ENCODE assay signal across 9 mouse cellular contexts in the genomic region with DNA sequence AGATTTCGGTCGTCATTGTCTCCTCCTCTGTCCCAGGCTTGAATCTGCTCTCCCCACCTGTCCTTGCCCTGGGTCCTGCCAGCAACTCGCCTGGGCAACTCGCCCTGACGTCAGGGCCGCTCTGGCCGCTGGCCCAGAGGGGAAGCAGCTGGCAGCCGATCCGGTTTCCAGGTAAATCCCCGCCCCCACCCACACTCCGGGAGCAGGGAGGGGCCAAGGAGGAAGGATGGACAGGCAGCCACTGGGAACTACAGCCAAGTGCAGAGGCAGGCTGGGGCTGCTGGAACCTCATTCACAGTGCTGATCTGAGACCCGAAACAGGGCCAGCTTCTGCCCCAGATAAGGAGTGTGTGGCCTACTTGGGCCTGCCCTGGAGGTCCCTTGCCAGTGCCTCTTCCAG. TPM values are rescaled to one million over a fixed set of nuclear protein-coding genes. Genes with fewer than 3 reads are reported as not detected.
DNase-seq lines count a peak whose midpoint lies in the region; ATAC-seq and TF ChIP-seq lines count a peak whose summit lies in the region.
"Had no signal": no experiment of that assay in that cellular context is flagged by ENCODE, and none has a peak within 500 bp of the region (broad histone marks: within the 10 kb centered on the region; RNA-seq: fewer than 3 reads in every experiment).

No protein-coding gene starts in this region.

- DNase-seq in midbrain, postnatal 0 days (ENCODE audit: low spot score): no peak
- no peak for DNase-seq in heart, embryonic 10.5 days (ENCODE audit: low spot score)
- DNase-seq in kidney, postnatal 10 days: peak; percentile 90
- peak; percentile 62 for DNase-seq in ovary, adult 18-20 months (ENCODE audit: low spot score)
- no peak for DNase-seq in left cerebral cortex, postnatal 4 days
- no peak for DNase-seq in right cerebral cortex, postnatal 14 days
- DNase-seq in thymus, postnatal 10 days (ENCODE audit: low spot score in 2 of 2): no peak

- no peak for ATAC-seq in midbrain, embryonic 13.5 days
- no peak for ATAC-seq in midbrain, postnatal 0 days (ENCODE audit: low FRiP score)

- WGBS in midbrain, embryonic 13.5 days: 12% methylated on average over 12 of the region's 12 CpGs
- 14% methylated on average over 11 of the region's 12 CpGs for WGBS in midbrain, postnatal 0 days
- WGBS in heart, embryonic 10.5 days: 7% methylated on average over 12 of the region's 12 CpGs

- no peak overlapping the region for H3K4me2 ChIP-seq in midbrain, embryonic 13.5 days (replicated peaks)
- H3K4me2 ChIP-seq in midbrain, postnatal 0 days (ENCODE audit: low read depth, low read length, poor library complexity, severe bottlenecking): no peak overlapping the region

- peaks cover 13% of the 10 kb centered on the region for H3K27me3 ChIP-seq in midbrain, embryonic 13.5 days
- no peaks in the 10 kb centered on the region for H3K27me3 ChIP-seq in midbrain, postnatal 0 days (ENCODE audit: insufficient read depth, low read length)
- peaks cover 29% of the 10 kb centered on the region for H3K27me3 ChIP-seq in heart, embryonic 10.5 days (ENCODE audit: insufficient read depth, poor library complexity, severe bottlenecking)

- 0 out of 2 replicates have a peak overlapping the region, but pooled peaks have one; percentile 4 for H3K9ac ChIP-seq in midbrain, embryonic 13.5 days (replicated peaks)
- no peak overlapping the region for H3K9ac ChIP-seq in midbrain, postnatal 0 days (replicated peaks; ENCODE audit: low read length, poor library complexity, severe bottlenecking)
- H3K9ac ChIP-seq: liver, embryonic 14.5 days had no signal

- no peak for TF ChIP-seq CTCF in midbrain, postnatal 0 days (IDR thresholded peaks at IDR 0.05)

- no peak overlapping the region for H3K27ac ChIP-seq in midbrain, embryonic 13.5 days
- no peak overlapping the region for H3K27ac ChIP-seq in midbrain, postnatal 0 days (ENCODE audit: low read depth, low read length)
- H3K27ac ChIP-seq in heart, embryonic 10.5 days: no peak overlapping the region
- H3K27ac ChIP-seq: liver, embryonic 14.5 days had no signal

- H3K4me3 ChIP-seq in midbrain, embryonic 13.5 days (replicated peaks): no peak overlapping the region
- no peak overlapping the region for H3K4me3 ChIP-seq in midbrain, postnatal 0 days (ENCODE audit: low read depth, low read length)
- peak overlapping the region; percentile 36 for H3K4me3 ChIP-seq in heart, embryonic 10.5 days

- intact Hi-C loops in left cerebral cortex, postnatal 4 days (cut with DNase I): loop anchor here (5.0 kb wide), 1 partner anchor 98 kb away; no protein-coding TSS in a partner anchor

- H3K4me1 ChIP-seq in midbrain, embryonic 13.5 days (replicated peaks): peaks cover 36% of the 10 kb centered on the region
- peaks cover 9% of the 10 kb centered on the region for H3K4me1 ChIP-seq in midbrain, postnatal 0 days (ENCODE audit: insufficient read depth, low read length)
- peaks cover 50% of the 10 kb centered on the region for H3K4me1 ChIP-seq in heart, embryonic 10.5 days

- H3K36me3 ChIP-seq in midbrain, embryonic 13.5 days: no peaks in the 10 kb centered on the region
- no peaks in the 10 kb centered on the region for H3K36me3 ChIP-seq in midbrain, postnatal 0 days (ENCODE audit: insufficient read depth, low read length)
- H3K36me3 ChIP-seq in heart, embryonic 10.5 days: no peaks in the 10 kb centered on the region

- H3K9me3 ChIP-seq in midbrain, embryonic 13.5 days: peaks cover 6% of the 10 kb centered on the region; the same call in 1 of the 2 replicates
- no peaks in the 10 kb centered on the region for H3K9me3 ChIP-seq in midbrain, postnatal 0 days (ENCODE audit: low read length)
- 0 out of 2 replicates have a peak, but pooled peaks cover 5% of the 10 kb centered on the region for H3K9me3 ChIP-seq in heart, embryonic 10.5 days

RNA-seq across cellular contexts. Expression of gene Fam222a, which starts 2.5 kb away (rescaled TPM):
- 5.1 and 6.1 TPM in 2 replicates for polyA plus RNA-seq in midbrain, embryonic 13.5 days (2015; fragmentation: Nextera tagmentation; extraction: Ambion mirVana)
- total RNA-seq in midbrain, postnatal 0 days (2014; rRNA removed): 5.6 and 10.4 TPM in 2 replicates
- polyA plus RNA-seq in midbrain, postnatal 0 days (2015; fragmentation: Nextera tagmentation; extraction: Ambion mirVana): 3.5 and 4.2 TPM in 2 replicates
- 0.60 and 1.5 TPM in 2 replicates for polyA plus RNA-seq in heart, embryonic 10.5 days (2016; fragmentation: Nextera tagmentation; extraction: Ambion mirVana)
- 10 to 100 TPM in 1 of 2 experiments, 1 to 10 TPM in 1; 8.7 to 10.4 TPM for total RNA-seq in left cerebral cortex, postnatal 4 days (2021)

Comparison
In these comparisons a context has a peak if more than half of its experiments do, and no peak if none do; other contexts are left out.
1. DNase-seq: peak in kidney, postnatal 10 days (single experiment) and ovary, adult 18-20 months (single experiment); none in midbrain, postnatal 0 days (single experiment), heart, embryonic 10.5 days (single experiment), left cerebral cortex, postnatal 4 days (single experiment), right cerebral cortex, postnatal 14 days (single experiment) and thymus, postnatal 10 days (0 of 2).